Mouse (Mus musculus): ENCODE data around the gene Adgrg3. TPM values are rescaled to one million over a fixed set of nuclear protein-coding genes. Genes with fewer than 3 reads are reported as not detected.
A peak's percentile ranks its signal among the peaks of the same experiment; 100 is the strongest.

The Adgrg3 gene
- 3.0 and 3.9 TPM in 2 replicates for polyA plus RNA-seq (2016; fragmentation: Nextera tagmentation; extraction: Ambion mirVana)

GRCm38 (mm10) chr8:95017451-95017850, at the start of gene Adgrg3:
Adgrg3 (plus strand) TSS chr8:95017692.
- no peak within 1 kb of the TSS for H3K4me3 ChIP-seq
- H3K9me3 ChIP-seq = no peaks in the 10 kb centered on the region
- 67% methylated on average over 11 of the region's 11 CpGs for WGBS

DNA sequence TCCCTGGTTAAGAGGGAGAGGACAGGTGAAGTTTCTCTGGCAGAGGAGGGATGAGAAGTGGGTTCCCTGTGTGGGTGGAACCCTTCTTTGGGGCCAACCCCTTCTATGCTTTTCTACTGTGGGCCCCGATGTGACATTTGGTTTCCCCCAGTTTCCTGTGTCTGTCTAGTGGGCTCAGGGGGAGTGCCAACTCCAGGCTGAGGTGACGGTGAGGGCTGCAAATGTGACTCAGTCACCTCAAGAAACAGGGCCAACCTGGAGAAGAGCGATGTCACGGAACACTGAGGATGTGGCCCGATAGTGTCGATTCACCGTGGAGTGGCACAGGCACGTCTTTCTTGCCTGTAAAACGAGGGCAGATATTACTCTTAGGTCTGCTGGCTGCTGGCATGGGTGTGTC, 44.2 kb upstream of the Adgrg3 start:
- Histone ChIP-seq H3K4me1 (peaks cover 23% of the 10 kb centered on the region), H3K4me3 (no peak overlapping the region), H3K9me3 (no peaks in the 10 kb centered on the region), H3K36me3 (no peaks in the 10 kb centered on the region), H3K27ac (no peak overlapping the region), H3K27me3 (ENCODE audit: insufficient read depth, poor library complexity, severe bottlenecking) (peaks cover 49% of the 10 kb centered on the region)
- WGBS = 87% methylated on average over 9 of the region's 9 CpGs
- no peak for DNase-seq (ENCODE audit: low spot score)

More at GRCm38 (mm10) chr8:95017451-95017850, at the start of gene Adgrg3:
- Histone ChIP-seq H3K4me1 (peaks cover 31% of the 10 kb centered on the region), H3K27me3 (ENCODE audit: insufficient read depth, poor library complexity, severe bottlenecking) (no peaks in the 10 kb centered on the region), H3K36me3 (0 out of 2 replicates have a peak, but pooled peaks cover 7% of the 10 kb centered on the region), H3K27ac (no peak within 1 kb of the TSS)
- no peak for DNase-seq (ENCODE audit: low spot score)

DNA sequence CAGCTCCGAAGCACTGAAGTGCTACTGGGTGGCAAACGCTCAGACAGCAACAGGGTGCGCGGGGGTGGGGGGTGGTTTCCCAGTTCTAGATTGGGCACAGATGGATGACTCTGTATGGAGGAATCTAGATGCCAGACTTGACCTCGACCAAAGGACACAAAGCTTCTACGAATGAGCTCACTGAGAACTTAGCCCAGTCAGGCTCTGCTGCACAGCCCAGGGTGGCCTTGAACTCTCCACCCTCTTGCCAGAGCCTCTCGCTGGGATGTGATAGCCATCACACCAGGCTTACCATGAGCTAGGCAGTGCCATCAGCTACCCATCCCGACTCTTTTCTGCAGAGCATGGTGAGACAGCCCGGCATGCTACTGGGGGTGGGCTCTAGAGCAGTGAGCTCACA, 43.7 kb upstream of the Adgrg3 start:
- DNase-seq (ENCODE audit: low spot score) = no peak
- H3K4me3 ChIP-seq = no peak overlapping the region
- peaks cover 27% of the 10 kb centered on the region for H3K4me1 ChIP-seq
- 80% methylated on average over 9 of the region's 9 CpGs for WGBS
- H3K27me3 ChIP-seq (ENCODE audit: insufficient read depth, poor library complexity, severe bottlenecking) = peaks cover 54% of the 10 kb centered on the region
- H3K9me3 ChIP-seq = no peaks in the 10 kb centered on the region
- H3K36me3 ChIP-seq = no peaks in the 10 kb centered on the region
- no peak overlapping the region for H3K27ac ChIP-seq

- Histone ChIP-seq H3K27me3 (ENCODE audit: insufficient read depth, poor library complexity, severe bottlenecking) (peaks cover 59% of the 10 kb centered on the region), H3K36me3 (no peaks in the 10 kb centered on the region), H3K27ac (no peak within 1 kb of the TSS), H3K9me3 (no peaks in the 10 kb centered on the region), H3K4me3 (no peak within 1 kb of the TSS), H3K4me1 (peaks cover 32% of the 10 kb centered on the region)
- 46% methylated on average over 7 of the region's 7 CpGs for WGBS
- DNase-seq (ENCODE audit: low spot score) = no peak
Observed at GRCm38 (mm10) chr8:94974467-94975165, 42.9 kb upstream of the Adgrg3 start, which contains the start of gene Adgrg1. Adgrg1 (plus strand) TSS chr8:94974751.

GRCm38 (mm10) chr8:94976651-94977417, 40.7 kb upstream of the Adgrg3 start:
- 14% methylated on average over 17 of the region's 17 CpGs for whole genome bisulfite sequencing
- peaks cover 63% of the 10 kb centered on the region for H3K27me3 ChIP-seq (ENCODE audit: insufficient read depth, poor library complexity, severe bottlenecking)
- H3K4me3 ChIP-seq = peak overlapping the region; percentile 49
- no peak for DNase-seq (ENCODE audit: low spot score)
- peaks cover 41% of the 10 kb centered on the region for H3K4me1 ChIP-seq
- H3K36me3 ChIP-seq = no peaks in the 10 kb centered on the region
- peak overlapping the region; percentile 49; the same call in 1 of the 2 replicates for H3K27ac ChIP-seq
- no peaks in the 10 kb centered on the region for H3K9me3 ChIP-seq

GRCm38 (mm10) chr8:94978131-94978530, 39.4 kb upstream of the Adgrg3 start:
- Histone ChIP-seq H3K27ac (peak overlapping the region; percentile 25; the same call in 1 of the 2 replicates), H3K36me3 (no peaks in the 10 kb centered on the region), H3K9me3 (no peaks in the 10 kb centered on the region), H3K27me3 (ENCODE audit: insufficient read depth, poor library complexity, severe bottlenecking) (peaks cover 63% of the 10 kb centered on the region), H3K4me1 (peaks cover 47% of the 10 kb centered on the region), H3K4me3 (no peak overlapping the region)
- no peak for DNase-seq (ENCODE audit: low spot score)
- WGBS = 46% methylated on average over 9 of the region's 9 CpGs

DNA sequence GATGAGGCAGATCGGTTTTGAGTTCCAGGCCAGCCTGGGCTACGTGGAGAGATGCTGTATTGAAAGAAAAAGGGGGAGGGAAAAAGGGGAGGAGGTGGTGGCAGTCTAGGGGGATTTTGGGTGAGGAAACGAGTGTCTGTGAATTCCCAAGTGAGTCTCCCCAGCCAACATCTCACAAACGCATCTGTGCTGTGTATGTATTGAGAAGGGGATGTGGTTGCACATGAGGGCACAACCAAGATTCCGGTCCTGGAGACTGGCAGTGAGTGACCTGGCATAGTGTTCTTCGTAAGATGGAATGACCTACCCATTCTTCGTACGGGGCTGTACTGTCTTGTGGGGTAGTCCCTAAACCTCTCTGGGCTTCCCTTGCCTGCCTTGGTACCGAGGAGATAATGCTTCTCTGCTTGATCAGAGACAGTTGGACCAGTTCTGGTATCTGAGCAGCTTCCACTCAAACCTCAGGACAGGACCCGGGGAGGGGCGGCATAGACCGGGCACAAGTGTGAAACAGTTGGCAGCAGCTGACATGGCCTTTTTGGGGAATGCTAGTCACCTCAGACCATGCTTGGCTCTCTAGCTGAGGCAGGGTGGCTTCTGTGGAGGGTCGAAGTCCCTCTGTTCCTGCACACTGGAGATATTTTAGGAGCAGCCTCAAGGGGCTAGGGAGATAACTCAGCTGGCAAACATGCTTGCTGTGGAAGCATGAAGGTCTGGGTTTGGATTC, 38.7 kb upstream of the Adgrg3 start:
- no peaks in the 10 kb centered on the region for H3K9me3 ChIP-seq
- H3K4me1 ChIP-seq = peaks cover 54% of the 10 kb centered on the region
- no peak overlapping the region for H3K4me3 ChIP-seq
- DNase-seq (ENCODE audit: low spot score) = no peak
- no peaks in the 10 kb centered on the region for H3K36me3 ChIP-seq
- 69% methylated on average over 13 of the region's 13 CpGs for WGBS
- H3K27ac ChIP-seq = peak overlapping the region; percentile 25; the same call in 1 of the 2 replicates
- H3K27me3 ChIP-seq (ENCODE audit: insufficient read depth, poor library complexity, severe bottlenecking) = peaks cover 60% of the 10 kb centered on the region

- Histone ChIP-seq H3K27ac (no peak overlapping the region), H3K4me3 (no peak overlapping the region), H3K9me3 (no peaks in the 10 kb centered on the region), H3K4me1 (peaks cover 64% of the 10 kb centered on the region), H3K27me3 (ENCODE audit: insufficient read depth, poor library complexity, severe bottlenecking) (peaks cover 50% of the 10 kb centered on the region), H3K36me3 (no peaks in the 10 kb centered on the region)
- DNase-seq (ENCODE audit: low spot score) = no peak
- WGBS = 85% methylated on average over 5 of the region's 5 CpGs
Observed at GRCm38 (mm10) chr8:94980176-94980575, 37.3 kb upstream of the Adgrg3 start.

DNA sequence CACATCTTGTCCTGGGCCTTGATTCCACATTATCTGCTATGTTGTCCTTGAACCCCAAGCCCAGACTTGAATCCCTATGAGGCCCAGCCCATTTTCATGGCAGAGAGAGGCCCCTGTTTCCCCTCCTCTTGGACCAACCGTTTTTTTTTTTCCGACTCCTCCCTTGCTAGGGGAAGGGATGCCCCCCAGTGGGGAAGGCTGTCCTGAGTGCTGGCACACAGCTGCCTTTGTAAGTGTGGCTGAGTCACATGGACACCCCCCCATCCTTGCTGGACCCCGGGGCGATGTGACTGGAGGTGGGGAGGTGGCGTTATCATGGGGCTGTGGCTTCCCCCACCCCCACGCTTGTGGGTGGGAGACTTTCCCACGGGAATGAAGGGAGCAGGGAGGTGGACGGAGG, 36.5 kb upstream of the Adgrg3 start:
- Histone ChIP-seq H3K27ac (no peak overlapping the region), H3K27me3 (ENCODE audit: insufficient read depth, poor library complexity, severe bottlenecking) (peaks cover 50% of the 10 kb centered on the region), H3K4me1 (peaks cover 66% of the 10 kb centered on the region), H3K9me3 (no peaks in the 10 kb centered on the region), H3K36me3 (no peaks in the 10 kb centered on the region), H3K4me3 (no peak overlapping the region)
- WGBS = 55% methylated on average over 8 of the region's 8 CpGs
- DNase-seq (ENCODE audit: low spot score) = no peak

GRCm38 (mm10) chr8:94981848-94982247, 35.6 kb upstream of the Adgrg3 start:
- Histone ChIP-seq H3K4me1 (peaks cover 64% of the 10 kb centered on the region), H3K27ac (0 out of 2 replicates have a peak overlapping the region, but pooled peaks have one; percentile 25), H3K27me3 (ENCODE audit: insufficient read depth, poor library complexity, severe bottlenecking) (peaks cover 50% of the 10 kb centered on the region), H3K4me3 (no peak overlapping the region), H3K9me3 (no peaks in the 10 kb centered on the region), H3K36me3 (no peaks in the 10 kb centered on the region)
- WGBS = 75% methylated on average over 7 of the region's 7 CpGs
- DNase-seq (ENCODE audit: low spot score) = no peak

DNA sequence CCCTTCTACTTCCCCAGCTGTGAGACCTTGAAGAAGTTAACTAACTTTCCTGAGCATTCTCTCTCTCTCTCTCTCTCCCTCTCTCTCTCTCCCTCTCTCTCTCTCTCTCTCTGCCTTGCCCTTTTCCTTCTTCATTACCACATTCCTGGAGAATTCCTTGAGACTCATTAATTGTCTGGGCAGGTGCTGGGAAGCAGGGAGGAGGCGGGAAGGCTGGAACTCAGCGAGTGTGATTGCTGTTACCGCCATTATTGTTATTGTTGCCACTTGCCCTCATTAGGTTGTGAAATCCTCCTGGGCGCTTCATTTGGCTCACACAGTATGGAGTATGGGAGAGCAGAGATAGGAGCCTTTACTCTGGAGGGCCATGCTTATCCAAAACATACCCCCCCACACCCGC, 34.3 kb upstream of the Adgrg3 start:
- H3K27ac ChIP-seq = peak overlapping the region; percentile 80
- H3K4me3 ChIP-seq = no peak overlapping the region
- WGBS = 19% methylated on average over 5 of the region's 5 CpGs
- no peaks in the 10 kb centered on the region for H3K36me3 ChIP-seq
- H3K27me3 ChIP-seq (ENCODE audit: insufficient read depth, poor library complexity, severe bottlenecking) = peaks cover 46% of the 10 kb centered on the region
- H3K4me1 ChIP-seq = peaks cover 52% of the 10 kb centered on the region
- no peak for DNase-seq (ENCODE audit: low spot score)
- H3K9me3 ChIP-seq = no peaks in the 10 kb centered on the region

GRCm38 (mm10) chr8:94983881-94984516, 33.5 kb upstream of the Adgrg3 start:
- peak; percentile 94 for DNase-seq (ENCODE audit: low spot score)
- H3K27ac ChIP-seq = peak overlapping the region; percentile 80
- peaks cover 41% of the 10 kb centered on the region for H3K27me3 ChIP-seq (ENCODE audit: insufficient read depth, poor library complexity, severe bottlenecking)
- H3K9me3 ChIP-seq = no peaks in the 10 kb centered on the region
- peaks cover 50% of the 10 kb centered on the region for H3K4me1 ChIP-seq
- WGBS = 30% methylated on average over 10 of the region's 10 CpGs
- no peaks in the 10 kb centered on the region for H3K36me3 ChIP-seq
- peak overlapping the region; percentile 37 for H3K4me3 ChIP-seq
